Mouse (Mus musculus) left cerebral cortex, adult 11 months (tissue): ENCODE results near the gene Sgip1.

Experiments used
- DNase-seq: peaks from one replicate; pipeline ENCODE4 v3.0.0; 2022; ENCODE audit warnings: low spot score

Sgip1 gene

GRCm38 (mm10) chr4:102976290-102977275 lies 235.5 kb downstream of the Sgip1 start:
- DNase-seq: no peak

DNA sequence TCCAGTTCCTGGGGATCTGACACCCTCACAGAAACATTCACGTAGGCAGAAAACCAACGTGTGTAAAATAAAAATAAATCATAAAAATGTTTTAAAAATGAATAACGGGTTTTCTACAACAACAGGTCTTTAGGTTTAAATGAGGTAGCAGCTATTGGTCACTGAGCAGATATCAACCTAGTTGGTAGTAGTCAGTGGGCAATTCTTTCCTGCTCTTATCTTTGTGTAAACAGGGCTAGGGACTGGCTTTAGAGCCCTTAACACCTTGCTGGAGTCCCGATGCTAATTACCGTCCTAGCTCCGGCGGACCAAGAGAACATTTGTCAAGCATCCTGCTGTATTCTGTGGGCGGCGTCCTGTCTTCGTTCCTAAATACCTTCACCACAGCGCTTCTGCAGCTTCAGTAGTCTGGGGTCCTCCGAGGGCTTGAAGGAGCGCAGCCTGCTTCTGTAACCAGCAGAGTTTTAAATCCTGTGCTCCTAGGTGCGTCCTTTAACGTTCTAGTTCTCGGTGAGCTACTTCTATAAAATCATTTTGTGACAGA lies 236.8 kb downstream of the Sgip1 start:
- DNase-seq: no peak

- no peak for DNase-seq
Measured at GRCm38 (mm10) chr4:102978440-102978839, 237.3 kb downstream of the Sgip1 start, which contains the start of gene Tctex1d1. Gene Tctex1d1 (plus strand): TSS chr4:102978606.

- no peak for DNase-seq
Measured at GRCm38 (mm10) chr4:102979385-102979784, 238.3 kb downstream of the Sgip1 start.

GRCm38 (mm10) chr4:102981709-102982108 lies 240.6 kb downstream of the Sgip1 start:
- DNase-seq: no peak

DNA sequence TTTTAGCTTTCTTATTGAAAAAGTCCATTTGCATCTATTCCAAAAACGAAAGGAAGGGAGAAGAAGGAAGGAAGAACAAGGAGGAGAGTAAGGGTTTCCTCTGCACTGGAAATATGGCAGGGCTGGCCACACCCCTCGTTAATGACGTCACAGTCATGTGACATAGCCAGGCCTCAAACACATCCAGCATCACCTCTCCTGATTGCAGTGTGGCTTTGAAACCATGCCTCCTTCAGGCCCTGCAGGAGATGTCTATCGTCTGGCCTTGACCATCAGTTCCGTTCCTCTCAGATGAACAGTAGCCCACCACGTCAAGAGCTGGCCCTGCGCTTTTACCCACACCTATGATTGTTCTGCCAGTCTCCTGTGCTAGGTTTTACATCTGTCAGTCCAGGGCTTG lies 245.1 kb downstream of the Sgip1 start:
- no peak for DNase-seq

DNA sequence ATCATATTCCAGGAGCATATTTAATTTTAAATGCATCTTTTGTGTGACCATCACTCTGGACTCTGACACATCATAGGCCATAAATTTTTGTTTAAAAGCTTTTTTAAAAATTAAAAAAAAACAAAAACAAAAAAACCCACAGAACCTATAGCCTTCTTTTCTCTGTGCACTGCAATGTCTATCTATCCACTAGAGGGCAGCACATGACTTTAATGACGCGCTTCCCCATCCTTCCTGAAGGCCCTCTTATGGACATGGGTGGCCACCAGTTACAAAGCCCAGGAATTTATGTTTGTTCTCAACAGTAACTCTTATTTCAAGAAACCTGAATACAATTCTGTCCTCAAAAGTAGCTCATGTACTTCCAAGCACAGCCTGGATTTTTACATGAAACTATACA lies 245.8 kb downstream of the Sgip1 start:
- DNase-seq: peak; percentile 50

DNA sequence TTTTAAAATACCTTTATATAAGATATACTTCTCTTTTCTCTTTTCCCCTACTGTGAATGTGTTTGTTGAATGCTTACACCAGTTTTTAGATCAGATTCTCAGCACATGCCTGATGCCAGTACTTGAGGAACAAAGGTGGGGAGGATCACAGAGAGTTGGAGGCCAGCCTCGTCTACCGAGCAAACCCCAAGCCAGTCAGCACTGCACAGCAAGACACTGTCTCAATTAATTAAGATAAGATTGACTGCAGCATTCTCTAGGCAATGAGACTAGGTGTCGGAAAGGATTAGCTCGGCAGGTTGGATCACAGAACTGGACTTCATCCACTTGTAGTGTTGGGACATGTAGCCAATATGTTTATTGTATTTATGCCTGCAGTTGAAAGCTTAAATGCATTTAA lies 246.2 kb downstream of the Sgip1 start:
- no peak for DNase-seq

DNA sequence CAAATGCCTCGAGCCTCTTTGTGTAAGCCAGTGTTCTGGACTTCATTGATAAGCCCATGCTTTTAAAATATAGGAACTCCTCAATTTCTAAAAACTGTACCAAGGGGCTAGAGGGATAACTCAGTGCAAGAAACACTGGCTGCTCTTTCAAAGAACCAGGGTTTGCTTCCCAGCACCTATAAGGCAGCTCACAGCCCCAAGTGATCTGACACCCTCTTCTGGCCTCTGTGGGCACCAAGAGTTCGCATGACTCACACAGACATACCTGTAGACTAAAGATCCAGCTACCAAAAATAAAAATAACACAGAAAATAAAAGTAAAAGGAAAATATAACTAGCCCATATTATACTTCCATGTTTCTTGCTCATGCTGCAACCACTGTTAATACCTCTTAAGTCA lies 246.7 kb downstream of the Sgip1 start:
- no peak for DNase-seq

DNA sequence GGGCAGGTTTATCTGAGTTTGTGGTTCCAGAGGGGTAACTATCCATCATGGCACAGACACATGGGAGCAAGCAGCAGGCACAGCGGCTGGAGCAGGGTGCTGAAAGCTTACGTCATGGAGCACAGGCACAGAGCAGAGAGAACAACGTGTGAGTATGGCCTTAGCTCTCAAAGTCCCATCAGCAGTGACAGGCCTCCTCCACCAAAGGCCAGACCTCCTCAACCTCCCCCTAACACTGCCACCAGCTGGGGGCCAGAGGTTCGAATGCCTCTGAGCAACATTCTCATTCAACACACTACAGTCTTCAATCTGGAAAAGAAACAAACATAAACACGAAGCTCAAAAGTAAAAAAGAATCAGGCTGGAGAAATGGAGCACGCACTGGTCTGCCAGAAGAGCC lies 247.4 kb downstream of the Sgip1 start:
- DNase-seq: no peak

GRCm38 (mm10) chr4:102989391-102989790 lies 248.3 kb downstream of the Sgip1 start:
- no peak for DNase-seq

GRCm38 (mm10) chr4:102990016-102990415 lies 248.9 kb downstream of the Sgip1 start:
- DNase-seq: no peak

DNA sequence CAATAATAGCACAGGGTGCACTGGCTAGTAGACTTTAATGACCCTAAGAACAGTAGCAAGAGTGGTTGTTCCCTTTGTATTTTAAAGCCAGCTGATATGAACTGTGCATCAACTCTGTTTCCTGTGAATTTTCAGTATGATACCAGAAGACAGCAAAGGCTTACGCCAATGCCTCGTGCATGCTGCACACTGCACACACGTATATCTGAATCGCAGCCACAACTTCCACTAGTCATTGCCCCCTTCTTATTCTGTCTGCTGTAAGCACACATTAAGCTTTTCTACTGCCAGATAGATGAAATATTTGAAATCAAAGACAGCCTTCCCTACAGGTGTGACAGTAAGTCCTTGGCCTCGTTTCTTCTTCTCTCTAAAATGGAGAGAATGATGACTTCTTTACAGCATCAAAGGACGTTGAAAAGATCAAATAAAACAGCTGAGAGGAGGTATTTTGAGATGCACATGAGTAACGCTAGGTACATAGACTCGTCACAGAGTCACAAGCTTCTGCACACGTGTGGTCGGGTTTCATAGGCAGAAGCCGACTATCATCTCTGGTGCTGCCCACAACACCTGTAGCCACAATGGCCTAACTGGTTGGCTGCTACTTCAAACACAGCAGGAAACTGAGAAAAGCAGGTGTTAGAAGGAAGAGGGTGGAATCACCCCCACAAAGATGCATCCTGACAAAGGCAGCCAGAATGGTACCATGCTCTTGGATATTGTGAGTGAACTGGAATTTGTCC lies 249.7 kb downstream of the Sgip1 start:
- no peak for DNase-seq

- no peak for DNase-seq
Measured at GRCm38 (mm10) chr4:102991685-102992084, 250.6 kb downstream of the Sgip1 start.

DNA sequence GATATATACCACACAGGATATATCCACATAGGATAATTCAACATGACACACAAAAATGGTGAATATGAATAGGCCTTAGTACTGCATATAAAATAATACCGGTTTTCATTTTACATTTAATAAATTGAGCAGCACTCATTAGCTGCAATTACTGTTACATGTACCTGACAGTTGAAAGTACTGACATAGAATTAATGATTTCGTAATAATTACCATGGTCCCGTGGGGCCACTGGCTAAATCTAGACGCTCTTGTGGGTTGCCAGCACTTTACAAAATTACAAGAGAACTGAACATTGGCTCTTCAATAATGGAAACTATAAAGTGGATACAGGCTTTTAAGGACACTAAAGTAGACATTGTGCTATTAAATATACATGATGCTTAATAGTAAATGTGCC lies 263.6 kb downstream of the Sgip1 start:
- DNase-seq: no peak

GRCm38 (mm10) chr4:103005190-103005945 lies 264.3 kb downstream of the Sgip1 start:
- DNase-seq: no peak

DNA sequence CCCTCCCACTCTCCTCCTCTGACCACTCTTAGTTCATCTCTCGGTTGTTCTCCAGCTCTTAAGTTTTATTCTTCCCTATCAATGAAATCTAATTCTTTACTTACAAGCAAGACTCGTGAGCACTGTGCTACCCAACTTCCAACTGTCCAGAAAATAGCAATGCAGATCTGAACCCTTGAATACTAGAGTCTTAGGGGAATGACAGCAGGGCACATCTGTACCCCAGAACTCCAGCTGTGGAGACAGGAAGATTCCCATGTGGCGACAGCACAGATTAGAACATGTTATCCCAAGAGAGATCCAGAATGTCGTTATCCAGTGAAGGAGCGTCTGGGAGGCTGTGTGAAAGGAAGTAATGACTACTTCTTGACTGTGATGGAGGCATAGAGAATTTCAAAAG lies 265.2 kb downstream of the Sgip1 start:
- no peak for DNase-seq

- no peak for DNase-seq
Measured at GRCm38 (mm10) chr4:103006943-103007418, 265.9 kb downstream of the Sgip1 start.

GRCm38 (mm10) chr4:103010734-103011133 lies 269.6 kb downstream of the Sgip1 start:
- DNase-seq: no peak

DNA sequence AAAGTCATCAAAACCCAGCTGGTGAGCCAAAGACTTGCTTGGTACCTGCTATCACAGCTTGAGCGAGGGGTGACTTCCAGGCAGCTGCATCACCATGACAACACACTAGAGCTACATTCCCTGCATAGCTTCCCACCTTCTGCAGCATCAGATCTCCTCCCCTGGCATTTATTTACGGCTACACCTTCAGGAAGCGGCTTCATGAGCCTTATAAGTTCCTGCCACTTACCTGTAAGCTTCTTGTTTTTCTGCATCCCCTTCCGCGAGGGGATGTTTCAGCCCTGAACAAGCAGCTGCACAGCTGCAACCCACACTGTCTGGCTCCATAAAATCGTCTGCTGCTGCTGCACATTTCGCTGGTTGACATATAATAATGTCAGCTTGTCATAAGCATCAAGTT lies 270.7 kb downstream of the Sgip1 start:
- DNase-seq: no peak

GRCm38 (mm10) chr4:103013490-103013889 lies 272.4 kb downstream of the Sgip1 start:
- DNase-seq: no peak
